9 mouse cellular contexts compared by ENCODE assay signal in the genomic region with DNA sequence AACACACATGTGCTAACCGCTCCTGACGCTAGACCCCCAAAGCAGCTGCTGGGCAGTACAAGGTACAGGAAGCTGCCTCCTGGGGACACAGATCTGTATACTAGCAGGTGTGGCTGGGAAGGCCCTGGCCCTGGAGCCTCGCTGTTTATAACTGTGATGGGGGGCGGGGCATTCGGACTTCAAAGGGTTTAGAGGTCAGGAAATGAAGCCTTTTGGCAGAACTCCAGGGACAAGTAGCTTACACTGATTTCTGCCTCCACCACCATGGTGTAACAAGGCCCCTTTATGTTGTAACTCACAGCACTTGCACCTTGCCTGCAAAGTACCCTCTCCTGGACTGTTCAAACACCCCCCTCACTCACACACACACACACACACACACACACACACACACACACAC.
DNase-seq lines count a peak whose midpoint lies in the region; ATAC-seq and TF ChIP-seq lines count a peak whose summit lies in the region.
"Had no signal": no experiment of that assay in that cellular context is flagged by ENCODE, and none has a peak within 500 bp of the region (broad histone marks: within the 10 kb centered on the region; RNA-seq: fewer than 3 reads in every experiment).

No protein-coding gene starts in this region.

- no peak for TF ChIP-seq CTCF in intestine, postnatal 0 days (IDR thresholded peaks at IDR 0.05; ENCODE audit: low read depth)
- no peak for TF ChIP-seq CTCF in stomach, postnatal 0 days (IDR thresholded peaks at IDR 0.05; ENCODE audit: low read depth)

- H3K9me3 ChIP-seq in intestine, postnatal 0 days (ENCODE audit: control insufficient read depth): no peaks in the 10 kb centered on the region
- H3K9me3 ChIP-seq in liver, embryonic 15.5 days (replicated peaks): no peaks in the 10 kb centered on the region
- H3K9me3 ChIP-seq in stomach, postnatal 0 days (ENCODE audit: control insufficient read depth, low read length): no peaks in the 10 kb centered on the region

- no peaks in the 10 kb centered on the region for H3K36me3 ChIP-seq in intestine, postnatal 0 days (ENCODE audit: control insufficient read depth, insufficient read depth)
- H3K36me3 ChIP-seq in liver, embryonic 15.5 days (replicated peaks): no peaks in the 10 kb centered on the region
- H3K36me3 ChIP-seq in stomach, postnatal 0 days (ENCODE audit: control insufficient read depth, insufficient read depth, low read length): no peaks in the 10 kb centered on the region

- ATAC-seq in intestine, postnatal 0 days: peak; percentile 93
- ATAC-seq in liver, embryonic 15.5 days (ENCODE audit: insufficient read depth): peak; percentile 83
- peak; percentile 72 for ATAC-seq in stomach, postnatal 0 days (ENCODE audit: low FRiP score, low TSS enrichment)

- peak; percentile 21 to 38 for DNase-seq in spleen, postnatal 36 days (ENCODE audit: low spot score in 2 of 2)
- no peak for DNase-seq in spleen, postnatal 14 days (ENCODE audit: low spot score in 2 of 2)
- peak; percentile 73 for DNase-seq in forelimb bud, embryonic 11.5 days (ENCODE audit: low read depth, low spot score)
- peak; percentile 83 for DNase-seq in stomach, postnatal 0 days (ENCODE audit: low spot score)
- DNase-seq in urinary bladder, postnatal 25 days (ENCODE audit: low spot score): no peak
- no peak for DNase-seq in layer of hippocampus, adult 18-20 months (ENCODE audit: low spot score in 2 of 2)

- no peak overlapping the region for H3K4me2 ChIP-seq in intestine, postnatal 0 days (replicated peaks; ENCODE audit: low read depth)
- no peak overlapping the region for H3K4me2 ChIP-seq in liver, embryonic 15.5 days
- no peak overlapping the region for H3K4me2 ChIP-seq in stomach, postnatal 0 days (replicated peaks; ENCODE audit: low read depth)

- H3K27me3 ChIP-seq in intestine, postnatal 0 days (replicated peaks; ENCODE audit: control insufficient read depth, insufficient read depth, low read length): no peaks in the 10 kb centered on the region
- H3K27me3 ChIP-seq in liver, embryonic 15.5 days: no peaks in the 10 kb centered on the region
- H3K27me3 ChIP-seq in stomach, postnatal 0 days (ENCODE audit: control insufficient read depth, insufficient read depth, low read length): no peaks in the 10 kb centered on the region

- WGBS in intestine, postnatal 0 days: 9% methylated on average over 5 of the region's 5 CpGs
- WGBS in liver, embryonic 15.5 days (ENCODE audit: insufficient replicate concordance): 29% methylated on average over 5 of the region's 5 CpGs
- 23% methylated on average over 5 of the region's 5 CpGs for WGBS in stomach, postnatal 0 days

- no peak for TF ChIP-seq EP300 in stomach, postnatal 0 days (optimal IDR thresholded peaks at IDR 0.05)

- H3K4me3 ChIP-seq in intestine, postnatal 0 days (ENCODE audit: low read depth, low read length): no peak overlapping the region
- no peak overlapping the region for H3K4me3 ChIP-seq in liver, embryonic 15.5 days (replicated peaks)
- no peak overlapping the region for H3K4me3 ChIP-seq in stomach, postnatal 0 days (ENCODE audit: low read depth, low read length)

- no peak overlapping the region for H3K9ac ChIP-seq in intestine, postnatal 0 days (ENCODE audit: low read depth, low read length)
- H3K9ac ChIP-seq in liver, embryonic 15.5 days: no peak overlapping the region
- no peak overlapping the region for H3K9ac ChIP-seq in stomach, postnatal 0 days (ENCODE audit: low read length)

- peaks cover 2% of the 10 kb centered on the region; the same call in 1 of the 2 replicates for H3K4me1 ChIP-seq in intestine, postnatal 0 days (replicated peaks; ENCODE audit: control insufficient read depth, insufficient read depth, low read length)
- peaks cover 20% of the 10 kb centered on the region for H3K4me1 ChIP-seq in liver, embryonic 15.5 days (replicated peaks)
- H3K4me1 ChIP-seq in stomach, postnatal 0 days (replicated peaks; ENCODE audit: control insufficient read depth, insufficient read depth): peaks cover 3% of the 10 kb centered on the region; the same call in 1 of the 2 replicates

- 0 out of 2 replicates have a peak overlapping the region, but pooled peaks have one; percentile 70 for H3K27ac ChIP-seq in intestine, postnatal 0 days (ENCODE audit: low read depth, low read length)
- peak overlapping the region; percentile 48; the same call in 1 of the 2 replicates for H3K27ac ChIP-seq in liver, embryonic 15.5 days (replicated peaks)
- no peak overlapping the region; the same call in 1 of the 2 replicates for H3K27ac ChIP-seq in stomach, postnatal 0 days (replicated peaks)
- H3K27ac ChIP-seq: macrophage had no signal

Comparison
In these comparisons a context has a peak if more than half of its experiments do, and no peak if none do; other contexts are left out.
1. DNase-seq: peak in spleen, postnatal 36 days (2 of 2), forelimb bud, embryonic 11.5 days (single experiment) and stomach, postnatal 0 days (single experiment); none in spleen, postnatal 14 days (0 of 2), urinary bladder, postnatal 25 days (single experiment) and layer of hippocampus, adult 18-20 months (0 of 2).
2. Peak in every context shown above with its lines, with median percentiles within 50 percentile points of each other: ATAC-seq.